Mouse (Mus musculus): ENCODE measurements around the gene Thap3. TPM values are rescaled to one million over a fixed set of nuclear protein-coding genes. Genes with fewer than 3 reads are reported as not detected.

Thap3 gene
- polyA plus RNA-seq, 1 experiment from 2014 or later, result 29.5 TPM

- Histone ChIP-seq H3K27ac (replicated peaks; ENCODE audit: low read depth, low read length) (no peak overlapping the region), H3K4me2 (ENCODE audit: low read depth, severe bottlenecking) (no peak overlapping the region), H3K9me3 (ENCODE audit: control insufficient read depth, low read length) (no peaks in the 10 kb centered on the region), H3K4me3 (ENCODE audit: low read depth, low read length) (no peak overlapping the region), H3K9ac (ENCODE audit: low read length) (no peak overlapping the region), H3K4me1 (ENCODE audit: control insufficient read depth, insufficient read depth, low read length) (no peaks in the 10 kb centered on the region), H3K36me3 (ENCODE audit: control insufficient read depth, insufficient read depth, low read length) (peaks cover 15% of the 10 kb centered on the region; the same call in 1 of the 2 replicates), H3K27me3 (ENCODE audit: control insufficient read depth, insufficient read depth, low read length) (no peaks in the 10 kb centered on the region)
- 88% methylated on average over 3 of the region's 3 CpGs for WGBS
- ATAC-seq (ENCODE audit: insufficient number of reproducible peaks, low FRiP score, low TSS enrichment, low read depth) (no peak), DNase-seq (ENCODE audit: low spot score) (no peak)
Observed at GRCm38 (mm10) chr4:151962817-151963216, 26.0 kb downstream of the Thap3 start.

- H3K27me3 ChIP-seq (ENCODE audit: control insufficient read depth, insufficient read depth, low read length), result no peaks in the 10 kb centered on the region
- H3K4me2 ChIP-seq (ENCODE audit: low read depth, severe bottlenecking), result no peak overlapping the region
- H3K36me3 ChIP-seq (ENCODE audit: control insufficient read depth, insufficient read depth, low read length), result peaks cover 23% of the 10 kb centered on the region; the same call in 1 of the 2 replicates
- no peak for ATAC-seq (ENCODE audit: insufficient number of reproducible peaks, low FRiP score, low TSS enrichment, low read depth)
- no peaks in the 10 kb centered on the region for H3K9me3 ChIP-seq (ENCODE audit: control insufficient read depth, low read length)
- no peak overlapping the region for H3K27ac ChIP-seq (replicated peaks; ENCODE audit: low read depth, low read length)
- H3K4me3 ChIP-seq (ENCODE audit: low read depth, low read length), result no peak overlapping the region
- 96% methylated on average over 3 of the region's 3 CpGs for WGBS
- no peaks in the 10 kb centered on the region for H3K4me1 ChIP-seq (ENCODE audit: control insufficient read depth, insufficient read depth, low read length)
- no peak for DNase-seq (ENCODE audit: low spot score)
- H3K9ac ChIP-seq (ENCODE audit: low read length), result no peak overlapping the region
Observed at GRCm38 (mm10) chr4:151960513-151960854, 28.3 kb downstream of the Thap3 start.

GRCm38 (mm10) chr4:151959849-151960512 lies 28.8 kb downstream of the Thap3 start:
- Histone ChIP-seq H3K4me2 (ENCODE audit: low read depth, severe bottlenecking) (no peak overlapping the region), H3K27ac (replicated peaks; ENCODE audit: low read depth, low read length) (no peak overlapping the region), H3K4me3 (ENCODE audit: low read depth, low read length) (no peak overlapping the region), H3K27me3 (ENCODE audit: control insufficient read depth, insufficient read depth, low read length) (no peaks in the 10 kb centered on the region), H3K4me1 (ENCODE audit: control insufficient read depth, insufficient read depth, low read length) (no peaks in the 10 kb centered on the region), H3K36me3 (ENCODE audit: control insufficient read depth, insufficient read depth, low read length) (peaks cover 22% of the 10 kb centered on the region; the same call in 1 of the 2 replicates), H3K9me3 (ENCODE audit: control insufficient read depth, low read length) (no peaks in the 10 kb centered on the region), H3K9ac (ENCODE audit: low read length) (no peak overlapping the region)
- no peak for DNase-seq (ENCODE audit: low spot score)
- 94% methylated on average over 11 of the region's 11 CpGs for WGBS
- ATAC-seq (ENCODE audit: insufficient number of reproducible peaks, low FRiP score, low TSS enrichment, low read depth), result no peak

- no peak for DNase-seq (ENCODE audit: low spot score)
- 89% methylated on average over 9 of the region's 9 CpGs for WGBS
- Histone ChIP-seq H3K4me1 (ENCODE audit: control insufficient read depth, insufficient read depth, low read length) (no peaks in the 10 kb centered on the region), H3K4me2 (ENCODE audit: low read depth, severe bottlenecking) (no peak overlapping the region), H3K9ac (ENCODE audit: low read length) (no peak overlapping the region), H3K9me3 (ENCODE audit: control insufficient read depth, low read length) (no peaks in the 10 kb centered on the region), H3K36me3 (ENCODE audit: control insufficient read depth, insufficient read depth, low read length) (peaks cover 25% of the 10 kb centered on the region; the same call in 1 of the 2 replicates), H3K27me3 (ENCODE audit: control insufficient read depth, insufficient read depth, low read length) (no peaks in the 10 kb centered on the region), H3K27ac (replicated peaks; ENCODE audit: low read depth, low read length) (no peak overlapping the region), H3K4me3 (ENCODE audit: low read depth, low read length) (no peak overlapping the region)
- no peak for ATAC-seq (ENCODE audit: insufficient number of reproducible peaks, low FRiP score, low TSS enrichment, low read depth)
Observed at GRCm38 (mm10) chr4:151957584-151958315, 31.0 kb downstream of the Thap3 start.

GRCm38 (mm10) chr4:151955791-151956190 lies 33.0 kb downstream of the Thap3 start:
- no peak overlapping the region for H3K27ac ChIP-seq (replicated peaks; ENCODE audit: low read depth, low read length)
- WGBS, result 93% methylated on average over 1 of the region's 1 CpGs

GRCm38 (mm10) chr4:151953209-151953608 lies 35.6 kb downstream of the Thap3 start:
- Histone ChIP-seq H3K36me3 (ENCODE audit: control insufficient read depth, insufficient read depth, low read length) (peaks cover 26% of the 10 kb centered on the region), H3K4me1 (ENCODE audit: control insufficient read depth, insufficient read depth, low read length) (no peaks in the 10 kb centered on the region), H3K27ac (replicated peaks; ENCODE audit: low read depth, low read length) (no peak overlapping the region), H3K9me3 (ENCODE audit: control insufficient read depth, low read length) (no peaks in the 10 kb centered on the region), H3K27me3 (ENCODE audit: control insufficient read depth, insufficient read depth, low read length) (no peaks in the 10 kb centered on the region), H3K9ac (ENCODE audit: low read length) (no peak overlapping the region), H3K4me2 (ENCODE audit: low read depth, severe bottlenecking) (no peak overlapping the region), H3K4me3 (ENCODE audit: low read depth, low read length) (no peak overlapping the region)
- ATAC-seq (ENCODE audit: insufficient number of reproducible peaks, low FRiP score, low TSS enrichment, low read depth) (no peak), DNase-seq (ENCODE audit: low spot score) (no peak)
- WGBS, result 67% methylated on average over 6 of the region's 6 CpGs

More at GRCm38 (mm10) chr4:151955791-151956190, 33.0 kb downstream of the Thap3 start:
- no peaks in the 10 kb centered on the region for H3K27me3 ChIP-seq (ENCODE audit: control insufficient read depth, insufficient read depth, low read length)
- no peaks in the 10 kb centered on the region for H3K9me3 ChIP-seq (ENCODE audit: control insufficient read depth, low read length)
- H3K4me1 ChIP-seq (ENCODE audit: control insufficient read depth, insufficient read depth, low read length), result no peaks in the 10 kb centered on the region
- peaks cover 25% of the 10 kb centered on the region; the same call in 1 of the 2 replicates for H3K36me3 ChIP-seq (ENCODE audit: control insufficient read depth, insufficient read depth, low read length)
- no peak for ATAC-seq (ENCODE audit: insufficient number of reproducible peaks, low FRiP score, low TSS enrichment, low read depth)
- H3K9ac ChIP-seq (ENCODE audit: low read length), result no peak overlapping the region
- no peak overlapping the region for H3K4me2 ChIP-seq (ENCODE audit: low read depth, severe bottlenecking)
- no peak overlapping the region for H3K4me3 ChIP-seq (ENCODE audit: low read depth, low read length)
- DNase-seq (ENCODE audit: low spot score), result no peak

- Histone ChIP-seq H3K4me2 (ENCODE audit: low read depth, severe bottlenecking) (no peak overlapping the region), H3K9ac (ENCODE audit: low read length) (no peak overlapping the region), H3K27ac (replicated peaks; ENCODE audit: low read depth, low read length) (no peak overlapping the region), H3K4me3 (ENCODE audit: low read depth, low read length) (no peak overlapping the region), H3K4me1 (ENCODE audit: control insufficient read depth, insufficient read depth, low read length) (no peaks in the 10 kb centered on the region), H3K27me3 (ENCODE audit: control insufficient read depth, insufficient read depth, low read length) (no peaks in the 10 kb centered on the region), H3K36me3 (ENCODE audit: control insufficient read depth, insufficient read depth, low read length) (peaks cover 10% of the 10 kb centered on the region), H3K9me3 (ENCODE audit: control insufficient read depth, low read length) (no peaks in the 10 kb centered on the region)
- ATAC-seq (ENCODE audit: insufficient number of reproducible peaks, low FRiP score, low TSS enrichment, low read depth) (no peak), DNase-seq (ENCODE audit: low spot score) (no peak)
- WGBS, result 91% methylated on average over 14 of the region's 14 CpGs
Observed at GRCm38 (mm10) chr4:151948497-151949471, 40.0 kb downstream of the Thap3 start.

- Histone ChIP-seq H3K36me3 (ENCODE audit: control insufficient read depth, insufficient read depth, low read length) (peaks cover 3% of the 10 kb centered on the region; the same call in 1 of the 2 replicates), H3K9me3 (ENCODE audit: control insufficient read depth, low read length) (no peaks in the 10 kb centered on the region), H3K4me1 (ENCODE audit: control insufficient read depth, insufficient read depth, low read length) (no peaks in the 10 kb centered on the region), H3K27me3 (ENCODE audit: control insufficient read depth, insufficient read depth, low read length) (no peaks in the 10 kb centered on the region), H3K4me2 (ENCODE audit: low read depth, severe bottlenecking) (no peak overlapping the region), H3K27ac (replicated peaks; ENCODE audit: low read depth, low read length) (no peak overlapping the region), H3K4me3 (ENCODE audit: low read depth, low read length) (no peak overlapping the region), H3K9ac (ENCODE audit: low read length) (no peak overlapping the region)
- no peak for ATAC-seq (ENCODE audit: insufficient number of reproducible peaks, low FRiP score, low TSS enrichment, low read depth)
- 94% methylated on average over 11 of the region's 11 CpGs for WGBS
- DNase-seq (ENCODE audit: low spot score), result no peak
Observed at GRCm38 (mm10) chr4:151946211-151946610, 42.6 kb downstream of the Thap3 start.

All from limb, embryonic 11.5 days (tissue).